Mouse (Mus musculus) erythroblast, embryonic 14.5 days (primary cell): Measurements from ENCODE around the gene Anks1b.

Experiments
- GATA1 ChIP-seq: IDR thresholded peaks from 2 replicates; pipeline ENCODE4 v1.6.1; 2012; ENCODE audit warnings: low read length, inconsistent platforms, mixed read lengths
- TAL1 ChIP-seq: IDR thresholded peaks from 3 replicates; pipeline ENCODE4 v1.6.1; 2012; ENCODE audit warnings: low read length, inconsistent platforms, mixed read lengths

GRCm38 (mm10) chr10:90345394-90345793 is 472.1 kb downstream of the Anks1b start:
- TF ChIP-seq GATA1 (no peak), TAL1 (no peak)
